Mouse (Mus musculus) retina, postnatal 1 day (tissue): ENCODE data around the gene Rnf150.
A peak's percentile ranks its signal among the peaks of the same experiment; 100 is the strongest.

Experiments
- DNase-seq: peaks from one replicate; pipeline ENCODE4 v3.0.0-alpha.2; 2012

Rnf150 gene

GRCm38 (mm10) chr8:82863041-82863744, at the start of gene Rnf150:
Rnf150 (plus strand) TSS chr8:82863356.
- peak; percentile 92 for DNase-seq

GRCm38 (mm10) chr8:82826135-82827046, 36.8 kb upstream of the Rnf150 start:
- DNase-seq = peak; percentile 93

DNA sequence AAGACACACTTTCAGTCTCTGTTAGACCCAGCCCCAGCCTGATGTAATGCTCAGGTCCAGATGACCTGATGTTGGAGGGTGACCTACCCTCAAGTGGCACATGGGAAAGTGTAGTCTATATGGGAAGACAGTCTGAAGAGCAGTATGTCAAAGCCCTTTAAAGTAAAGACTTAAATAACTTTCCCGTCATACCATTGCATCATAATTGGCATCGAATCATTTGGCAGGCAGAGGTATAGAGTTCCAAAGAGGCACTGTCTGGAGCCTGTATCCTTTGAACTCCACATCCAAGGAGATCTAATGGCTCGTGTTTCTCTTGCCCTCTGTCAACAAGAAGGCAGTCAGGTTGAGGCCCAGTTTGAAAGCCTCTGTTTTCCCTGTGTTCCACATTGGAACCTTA, 22.7 kb upstream of the Rnf150 start:
- no peak for DNase-seq

DNA sequence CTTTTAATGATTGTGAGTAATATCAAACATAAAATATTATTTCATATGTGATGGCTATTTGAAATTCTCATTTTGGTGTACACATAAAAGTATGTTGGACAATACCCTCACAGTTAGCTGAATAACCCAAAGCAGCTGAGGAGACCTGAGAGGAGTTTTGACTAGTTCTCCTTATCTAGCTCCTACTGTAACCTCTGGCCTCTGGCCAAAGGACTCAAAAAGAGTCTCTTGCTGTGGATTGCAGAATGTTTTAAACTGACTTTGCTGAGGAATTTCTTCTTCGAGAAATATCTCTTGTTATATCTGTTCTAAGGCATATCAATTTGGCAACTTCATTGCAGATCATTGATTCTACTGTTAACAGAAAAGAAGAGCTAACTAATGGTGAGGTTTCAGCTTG, 22.2 kb upstream of the Rnf150 start:
- DNase-seq = no peak

GRCm38 (mm10) chr8:82841520-82842142, 21.5 kb upstream of the Rnf150 start:
- peak; percentile 62 for DNase-seq

- DNase-seq = no peak
Measured at GRCm38 (mm10) chr8:82843697-82844096, 19.5 kb upstream of the Rnf150 start.

GRCm38 (mm10) chr8:82844413-82844812, 18.7 kb upstream of the Rnf150 start:
- DNase-seq = no peak

DNA sequence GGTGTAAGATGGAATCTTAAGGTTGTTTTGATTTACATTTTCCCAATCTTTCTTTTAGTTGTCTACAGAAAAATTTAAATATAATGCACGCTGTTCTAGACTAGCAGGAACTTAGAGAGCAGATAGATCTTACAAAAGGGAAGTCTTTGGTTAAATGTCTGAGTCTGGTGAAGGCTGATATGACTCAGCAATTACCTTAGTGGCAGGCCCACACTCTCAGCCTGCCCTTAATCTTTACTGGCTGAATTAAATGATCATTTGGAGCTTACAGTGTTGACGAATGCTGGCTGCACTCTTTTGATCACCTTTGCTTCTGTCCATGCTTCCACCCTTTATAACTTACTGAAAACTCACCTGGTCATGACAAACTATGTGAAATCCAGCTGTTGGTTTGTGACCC, 17.1 kb upstream of the Rnf150 start:
- no peak for DNase-seq

DNA sequence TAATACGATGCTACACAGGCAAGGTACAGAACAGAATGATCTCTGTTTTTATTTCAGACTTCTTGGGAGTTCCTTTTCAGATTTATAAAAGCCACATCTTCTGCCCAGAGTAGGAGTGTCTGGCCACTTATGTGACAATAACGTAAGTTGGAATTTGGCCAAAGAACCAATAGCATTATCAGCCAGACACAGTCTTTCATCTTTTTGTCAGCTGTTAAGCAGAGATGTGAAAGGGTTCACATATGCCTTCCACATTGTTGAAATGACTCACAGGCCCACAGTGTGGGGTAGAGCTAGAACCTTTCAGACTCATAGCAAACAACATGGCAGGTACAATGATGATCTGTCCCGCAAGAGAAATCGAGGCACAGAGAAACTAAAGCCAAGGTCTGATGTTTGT, 16.4 kb upstream of the Rnf150 start:
- peak; percentile 39 for DNase-seq

- DNase-seq = peak; percentile 88
Measured at GRCm38 (mm10) chr8:82858541-82859342, 4.4 kb upstream of the Rnf150 start.

GRCm38 (mm10) chr8:82859343-82859620, 3.9 kb upstream of the Rnf150 start:
- no peak for DNase-seq

DNA sequence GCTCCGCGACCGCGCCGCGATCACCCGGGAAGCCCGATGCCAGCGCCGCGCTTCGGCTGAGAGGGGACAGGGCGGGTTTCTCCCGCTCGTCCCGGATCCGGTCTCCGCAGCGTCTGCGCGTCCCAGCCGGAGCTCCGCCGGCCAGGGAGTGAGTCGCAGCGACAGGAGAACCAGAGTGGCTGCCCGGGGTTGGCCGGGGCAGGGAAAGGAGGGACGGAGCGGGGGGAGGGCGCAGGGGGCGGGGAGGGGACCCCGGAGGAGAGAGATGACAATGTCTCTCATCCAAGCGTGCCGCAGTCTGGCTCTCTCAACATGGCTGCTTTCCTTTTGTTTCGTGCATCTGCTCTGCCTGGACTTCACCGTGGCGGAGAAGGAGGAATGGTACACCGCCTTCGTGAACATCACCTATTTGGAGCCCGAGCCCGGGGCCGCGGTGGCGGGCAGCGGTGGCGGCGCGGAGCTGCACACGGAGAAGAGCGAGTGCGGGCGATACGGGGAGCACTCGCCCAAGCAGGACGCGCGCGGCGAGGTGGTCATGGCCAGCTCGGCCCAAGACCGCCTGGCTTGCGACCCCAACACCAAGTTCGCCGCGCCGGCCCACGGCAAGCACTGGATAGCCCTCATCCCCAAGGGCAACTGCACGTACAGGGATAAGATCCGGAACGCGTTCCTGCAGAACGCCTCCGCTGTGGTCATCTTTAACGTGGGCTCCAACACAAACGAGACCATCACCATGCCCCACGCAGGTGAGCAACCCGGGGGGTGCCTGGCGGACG, 777 bp downstream of the Rnf150 start:
- peak; percentile 86 for DNase-seq

DNA sequence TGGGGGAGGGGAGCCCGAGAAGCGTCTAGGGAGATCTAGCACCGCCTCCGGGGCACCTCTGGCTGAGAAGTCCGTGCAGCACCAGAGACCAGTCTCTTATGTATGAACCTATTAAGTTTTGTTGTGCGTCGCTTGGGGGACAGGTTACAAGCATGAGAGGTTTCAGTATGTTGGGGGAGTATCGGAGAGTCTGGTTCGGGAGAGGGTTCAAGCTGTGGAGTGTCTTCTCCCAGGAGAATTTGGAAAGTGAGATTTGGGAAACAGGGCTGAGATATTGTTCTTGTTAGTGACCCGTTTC, 1.3 kb downstream of the Rnf150 start:
- no peak for DNase-seq

- peak; percentile 40 for DNase-seq
Measured at GRCm38 (mm10) chr8:82865239-82865638, 2.1 kb downstream of the Rnf150 start.

- no peak for DNase-seq
Measured at GRCm38 (mm10) chr8:82866251-82866650, 3.1 kb downstream of the Rnf150 start.

DNA sequence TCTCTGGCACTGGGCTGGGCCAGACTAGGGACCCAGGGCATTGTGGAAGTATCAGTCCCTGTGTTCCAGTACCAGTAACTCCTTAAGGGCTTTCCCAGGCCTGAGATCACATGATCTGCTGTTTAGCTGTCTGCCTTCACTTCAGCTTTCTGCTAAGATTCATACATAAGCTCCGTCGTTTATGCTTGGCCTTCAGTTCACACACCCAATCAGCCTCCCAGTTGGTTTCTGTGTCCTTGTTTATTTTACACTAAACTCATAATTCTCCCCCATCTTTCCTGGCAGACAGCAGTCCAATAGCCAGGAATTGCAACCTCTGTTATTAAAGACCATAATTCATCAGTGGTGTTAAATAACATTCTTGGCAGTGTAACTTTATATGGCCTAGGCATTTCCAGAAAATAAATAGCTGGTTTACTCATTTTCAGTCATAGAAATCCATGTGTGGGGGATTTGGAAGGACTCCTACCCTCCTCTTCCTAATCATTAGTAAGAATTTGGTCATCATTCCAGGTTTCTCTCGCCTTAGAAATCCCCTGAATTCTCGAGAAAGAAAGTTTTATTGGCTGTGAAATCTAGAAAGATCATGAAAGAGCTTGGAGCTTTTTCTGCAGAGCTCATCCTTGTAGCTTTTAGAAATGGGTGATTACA, 7.8 kb downstream of the Rnf150 start:
- no peak for DNase-seq

GRCm38 (mm10) chr8:82871986-82872385, 8.8 kb downstream of the Rnf150 start:
- DNase-seq = no peak

GRCm38 (mm10) chr8:82874102-82874501, 10.9 kb downstream of the Rnf150 start:
- no peak for DNase-seq

DNA sequence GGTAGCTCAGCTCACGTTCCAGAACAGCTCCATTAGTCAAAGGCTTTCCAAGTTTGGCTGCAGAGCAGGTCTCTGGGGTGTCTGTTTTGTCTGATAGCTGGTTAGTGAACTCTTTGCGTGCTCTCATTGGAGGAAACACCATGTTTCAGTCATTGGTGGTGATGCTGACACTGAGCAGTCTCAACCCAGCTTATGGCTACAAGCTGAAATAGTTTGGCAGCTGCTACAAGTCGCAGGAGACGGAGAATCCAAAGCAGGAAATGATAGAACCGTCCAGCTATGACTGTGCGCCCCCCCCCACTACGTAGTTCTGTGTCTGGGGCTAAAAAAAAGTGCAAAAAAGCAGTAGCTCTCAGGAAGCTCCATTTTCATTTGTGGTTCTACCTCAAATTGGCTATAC, 12.0 kb downstream of the Rnf150 start:
- DNase-seq = no peak

DNA sequence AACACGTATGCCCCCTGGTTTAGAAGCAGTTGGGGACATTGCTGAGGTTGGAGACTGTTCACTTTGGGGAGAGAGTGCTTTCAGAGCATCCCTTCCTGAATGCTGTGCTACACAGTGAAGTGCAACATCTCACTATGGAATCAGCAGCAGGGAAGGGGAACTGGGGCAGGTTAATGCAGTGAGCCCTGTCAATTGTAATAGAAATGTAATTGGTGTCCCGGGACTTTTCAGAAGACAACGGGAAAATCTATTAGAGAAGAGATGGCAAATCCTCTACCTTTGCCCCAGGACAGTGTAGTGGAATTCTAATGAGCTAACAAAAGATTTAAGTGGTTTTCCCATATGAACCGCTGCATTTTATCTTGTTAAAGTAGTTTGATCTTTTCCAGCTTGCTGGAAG, 21.3 kb downstream of the Rnf150 start:
- DNase-seq = no peak

GRCm38 (mm10) chr8:82887234-82887633, 24.1 kb downstream of the Rnf150 start:
- DNase-seq = no peak
